Mouse (Mus musculus) bone marrow, adult 2 months (tissue): ENCODE data around the gene Msmp. TPM values are rescaled to one million over a fixed set of nuclear protein-coding genes. Genes with fewer than 3 reads are reported as not detected.

Experiments
- H3K27ac ChIP-seq: fragments of 200-500 bp; 2 replicates; pipeline ENCODE4 v1.5.1; 2012; ENCODE audit warnings: low read depth, mild to moderate bottlenecking, control low read depth, inconsistent platforms, low read length; ENCODE audit not compliant: control insufficient read depth, poor library complexity, insufficient read depth
- H3K4me1 ChIP-seq: fragments of 200-500 bp; 2 replicates; pipeline ENCODE4 v1.6.1; 2011; ENCODE audit warnings: low read length; ENCODE audit not compliant: control insufficient read depth, insufficient read depth
- H3K4me3 ChIP-seq: fragments of 200-500 bp; replicated peaks from 2 replicates; pipeline ENCODE3; 2011; ENCODE audit warnings: mild to moderate bottlenecking, low read depth, low read length, control low read depth; ENCODE audit not compliant: control insufficient read depth
- CTCF ChIP-seq: fragments of 200-500 bp; IDR thresholded peaks from 2 replicates; pipeline ENCODE4 v1.5.1; 2011; ENCODE audit warnings: low read length, control low read depth; ENCODE audit not compliant: control insufficient read depth, insufficient read depth
- POLR2A ChIP-seq: fragments of 200-500 bp; IDR thresholded peaks from 2 replicates; pipeline ENCODE4 v1.6.1; 2011; ENCODE audit warnings: low read depth, mild to moderate bottlenecking, control low read depth, low read length, borderline replicate concordance; ENCODE audit not compliant: control insufficient read depth
- WGBS: fragments of 180-500 bp; shearing (Covaris S2); methylation state at CpG from one replicate; pipeline ENCODE4 v1.1.7; 2018; 5-methylcytosine and 5-hydroxymethylcytosine counted together
- polyA plus RNA-seq: library from polyadenylated mRNA; stranded (reverse); fragments of >200 nt; gene quantifications from 2 replicates; pipeline ENCODE4 v1.2.4, GENCODE M21; 2011; ENCODE audit warnings: low replicate concordance; ENCODE audit not compliant: missing spikeins, insufficient read depth, insufficient read length

The Msmp gene
- polyA plus RNA-seq: not detected in 2 replicates

GRCm38 (mm10) chr4:43584444-43585416 is at the start of gene Msmp:
Msmp (minus strand) TSS chr4:43584494.
- no peak for TF ChIP-seq POLR2A
- TF ChIP-seq CTCF: no peak
- WGBS: 78% methylated on average over 12 of the region's 12 CpGs

GRCm38 (mm10) chr4:43633736-43634135 is 49.4 kb upstream of the Msmp start:
- TF ChIP-seq CTCF (no peak), POLR2A (no peak)
- Histone ChIP-seq H3K27ac (no peak overlapping the region), H3K4me3 (no peak overlapping the region), H3K4me1 (no peaks in the 10 kb centered on the region)
- 81% methylated on average over 2 of the region's 2 CpGs for WGBS

More at GRCm38 (mm10) chr4:43584444-43585416, at the start of gene Msmp:
- Histone ChIP-seq H3K4me1 (no peaks in the 10 kb centered on the region; the same call in 1 of the 2 replicates), H3K27ac (no peak within 1 kb of the TSS), H3K4me3 (no peak within 1 kb of the TSS)

- TF ChIP-seq POLR2A (no peak), CTCF (no peak)
- no peak overlapping the region for H3K27ac ChIP-seq
- no peaks in the 10 kb centered on the region for H3K4me1 ChIP-seq
- H3K4me3 ChIP-seq: no peak overlapping the region
- 79% methylated on average over 8 of the region's 8 CpGs for WGBS
Measured at GRCm38 (mm10) chr4:43633296-43633695, 49.0 kb upstream of the Msmp start.

GRCm38 (mm10) chr4:43631956-43632920 is 47.9 kb upstream of the Msmp start:
- H3K4me3 ChIP-seq: no peak overlapping the region
- no peak overlapping the region for H3K27ac ChIP-seq
- TF ChIP-seq CTCF: no peak
- TF ChIP-seq POLR2A: no peak
- H3K4me1 ChIP-seq: no peaks in the 10 kb centered on the region
- WGBS: 79% methylated on average over 42 of the region's 42 CpGs

- no peak within 1 kb of the TSS for H3K27ac ChIP-seq
- no peak for TF ChIP-seq CTCF
- no peak for TF ChIP-seq POLR2A
Measured at GRCm38 (mm10) chr4:43631046-43631955, 47.0 kb upstream of the Msmp start, which contains the start of gene Npr2. Npr2 (plus strand) TSS chr4:43631935.

GRCm38 (mm10) chr4:43630671-43631045 is 46.4 kb upstream of the Msmp start:
- Histone ChIP-seq H3K27ac (no peak overlapping the region), H3K4me3 (no peak overlapping the region), H3K4me1 (no peaks in the 10 kb centered on the region)
- 44% methylated on average over 5 of the region's 5 CpGs for WGBS
- TF ChIP-seq POLR2A (no peak), CTCF (no peak)

More at GRCm38 (mm10) chr4:43631046-43631955, 47.0 kb upstream of the Msmp start, which contains the start of gene Npr2:
- WGBS: 3% methylated on average over 61 of the region's 70 CpGs
- no peak within 1 kb of the TSS for H3K4me3 ChIP-seq
- H3K4me1 ChIP-seq: no peaks in the 10 kb centered on the region

GRCm38 (mm10) chr4:43630030-43630581 is 45.8 kb upstream of the Msmp start:
- TF ChIP-seq POLR2A (no peak), CTCF (peak; percentile 51)
- no peak overlapping the region for H3K4me3 ChIP-seq
- H3K27ac ChIP-seq: no peak overlapping the region
- no peaks in the 10 kb centered on the region for H3K4me1 ChIP-seq
- WGBS: 9% methylated on average over 5 of the region's 5 CpGs
